Mouse (Mus musculus) cerebellum, adult 2 months (tissue): ENCODE results near the gene Cd244a.

Experiments
- CTCF ChIP-seq: fragments of 200-500 bp; IDR thresholded peaks from 2 replicates; pipeline ENCODE4 v1.5.1; 2011; ENCODE audit warnings: low read depth, mild to moderate bottlenecking, control low read depth, low read length, moderate library complexity, borderline replicate concordance; ENCODE audit not compliant: insufficient read depth
- POLR2A ChIP-seq: fragments of 200-500 bp; IDR thresholded peaks from 2 replicates; pipeline ENCODE4 v1.6.1; 2011; ENCODE audit warnings: low read length, control low read depth, borderline replicate concordance; ENCODE audit not compliant: insufficient read depth

GRCm38 (mm10) chr1:171560262-171560661 is 1.3 kb downstream of the Cd244a start:
- TF ChIP-seq CTCF: no peak
- no peak for TF ChIP-seq POLR2A
